Mouse (Mus musculus) testis, adult 2 months (tissue): Measurements from ENCODE around the gene Nrip1. TPM values are rescaled to one million over a fixed set of nuclear protein-coding genes. Genes with fewer than 3 reads are reported as not detected.
A peak's percentile ranks its signal among the peaks of the same experiment; 100 is the strongest.

Experiments
- H3K27ac ChIP-seq: fragments of 200-500 bp; 2 replicates; pipeline ENCODE4 v1.5.1; 2012; ENCODE audit warnings: low read depth, low read length; ENCODE audit not compliant: control insufficient read depth, insufficient read depth
- H3K27me3 ChIP-seq: fragments of 200-500 bp; 2 replicates; pipeline ENCODE4 v1.6.1; 2012; ENCODE audit warnings: mild to moderate bottlenecking, low read length, moderate library complexity; ENCODE audit not compliant: control insufficient read depth, insufficient read depth
- H3K36me3 ChIP-seq: fragments of 200-500 bp; 2 replicates; pipeline ENCODE4 v1.6.1; 2012; ENCODE audit warnings: mild to moderate bottlenecking, low read length; ENCODE audit not compliant: control insufficient read depth, insufficient read depth
- H3K4me1 ChIP-seq: fragments of 200-500 bp; 2 replicates; pipeline ENCODE4 v1.6.1; 2012; ENCODE audit warnings: low read length; ENCODE audit not compliant: control insufficient read depth, insufficient read depth
- H3K4me3 ChIP-seq: fragments of 200-500 bp; 2 replicates; pipeline ENCODE4 v1.5.1; 2012; ENCODE audit warnings: low read depth, mild to moderate bottlenecking, low read length, moderate library complexity, mixed read lengths; ENCODE audit not compliant: control insufficient read depth
- CTCF ChIP-seq: fragments of 200-500 bp; IDR thresholded peaks from 2 replicates; pipeline ENCODE4 v1.5.1; 2012; ENCODE audit warnings: low read depth, mild to moderate bottlenecking, inconsistent platforms, low read length, moderate library complexity; ENCODE audit not compliant: control insufficient read depth, insufficient read depth, insufficient replicate concordance
- POLR2A ChIP-seq: fragments of 200-500 bp; IDR thresholded peaks from 2 replicates; pipeline ENCODE4 v1.6.1; 2012; ENCODE audit warnings: low read depth, mild to moderate bottlenecking, inconsistent platforms, low read length, moderate library complexity; ENCODE audit not compliant: control insufficient read depth
- polyA plus RNA-seq: library from polyadenylated mRNA; depleted of rRNA; stranded (reverse); fragments of >200 nt; gene quantifications from 2 replicates; pipeline ENCODE4 v1.2.3, GENCODE M21; 2012

Gene Nrip1
- polyA plus RNA-seq, 1 experiment = 1.9 TPM

DNA sequence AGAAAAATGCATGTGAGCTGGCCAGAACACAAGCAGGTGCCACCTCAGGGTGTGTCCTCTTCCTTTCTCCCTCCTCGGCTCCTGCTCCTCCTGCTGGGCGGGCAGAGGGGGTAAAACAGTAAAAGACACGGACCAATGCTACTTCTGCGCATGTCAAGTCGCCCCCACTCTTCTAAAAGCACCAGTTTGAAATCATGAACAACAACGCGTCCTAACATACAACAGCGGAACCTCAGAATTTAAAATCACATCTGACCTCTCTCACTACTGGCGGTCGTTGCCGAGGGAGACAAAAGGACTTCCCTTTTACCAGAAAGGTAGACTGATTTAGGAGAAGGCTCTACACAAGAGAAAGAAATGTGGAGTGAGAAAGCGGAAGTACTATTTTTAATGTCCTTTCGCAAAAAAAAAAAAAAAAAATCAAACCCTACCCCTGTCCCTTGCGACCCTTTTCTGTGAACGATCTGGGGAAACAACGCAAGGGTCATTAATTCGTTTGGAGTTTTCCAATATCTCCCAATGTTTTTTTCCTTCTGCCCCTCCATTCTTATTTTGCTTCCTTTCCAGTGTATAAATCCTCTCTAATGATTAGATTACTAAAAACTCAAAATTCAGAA lies 7.7 kb downstream of the Nrip1 start:
- Histone ChIP-seq H3K36me3 (no peaks in the 10 kb centered on the region), H3K4me3 (peak overlapping the region; percentile 7; the same call in 1 of the 2 replicates), H3K27ac (no peak overlapping the region), H3K27me3 (no peaks in the 10 kb centered on the region), H3K4me1 (peaks cover 7% of the 10 kb centered on the region)
- TF ChIP-seq CTCF (no peak), POLR2A (no peak)

DNA sequence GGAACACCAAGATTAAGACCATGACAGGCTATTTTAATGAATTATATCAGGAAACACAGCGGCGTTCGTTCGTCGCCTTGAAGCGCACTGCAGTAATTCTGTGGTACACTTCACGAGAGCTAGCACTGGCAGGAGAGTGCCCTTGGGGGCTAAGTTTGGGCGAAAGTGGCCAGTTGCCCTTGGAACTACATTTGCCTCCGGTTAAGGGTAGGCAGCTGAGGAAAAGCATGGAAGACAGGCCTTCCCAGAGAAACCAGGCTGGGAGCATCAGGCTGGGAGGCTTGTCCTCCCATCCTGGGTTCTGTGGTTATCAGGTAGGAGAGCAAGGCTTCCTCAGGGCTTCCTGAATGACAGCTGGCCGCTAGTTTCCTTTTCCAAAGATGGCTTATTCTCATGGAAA lies 8.4 kb downstream of the Nrip1 start:
- H3K4me1 ChIP-seq = peaks cover 7% of the 10 kb centered on the region
- H3K4me3 ChIP-seq = no peak overlapping the region
- H3K27ac ChIP-seq = no peak overlapping the region
- H3K36me3 ChIP-seq = no peaks in the 10 kb centered on the region
- H3K27me3 ChIP-seq = no peaks in the 10 kb centered on the region
- TF ChIP-seq CTCF (no peak), POLR2A (no peak)

DNA sequence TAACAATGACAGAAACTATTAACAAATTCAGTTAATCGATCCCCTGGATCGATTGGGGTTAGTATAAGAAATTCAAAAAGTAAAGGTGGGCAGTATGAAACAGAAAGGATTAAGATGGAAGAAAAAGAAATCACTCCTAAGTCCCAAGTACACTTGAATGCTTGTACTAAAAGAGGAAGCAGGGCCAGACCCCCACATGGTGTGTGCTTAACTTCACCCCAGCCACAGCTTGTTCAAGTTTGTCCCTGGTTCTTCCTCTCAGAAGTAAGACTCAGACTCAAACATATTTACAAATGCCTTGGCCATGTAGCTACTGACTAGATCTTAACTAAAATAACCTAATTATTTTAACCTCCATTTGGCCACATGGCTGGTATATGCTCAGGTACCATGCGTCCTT lies 10.0 kb downstream of the Nrip1 start:
- no peak for TF ChIP-seq POLR2A
- TF ChIP-seq CTCF = no peak

DNA sequence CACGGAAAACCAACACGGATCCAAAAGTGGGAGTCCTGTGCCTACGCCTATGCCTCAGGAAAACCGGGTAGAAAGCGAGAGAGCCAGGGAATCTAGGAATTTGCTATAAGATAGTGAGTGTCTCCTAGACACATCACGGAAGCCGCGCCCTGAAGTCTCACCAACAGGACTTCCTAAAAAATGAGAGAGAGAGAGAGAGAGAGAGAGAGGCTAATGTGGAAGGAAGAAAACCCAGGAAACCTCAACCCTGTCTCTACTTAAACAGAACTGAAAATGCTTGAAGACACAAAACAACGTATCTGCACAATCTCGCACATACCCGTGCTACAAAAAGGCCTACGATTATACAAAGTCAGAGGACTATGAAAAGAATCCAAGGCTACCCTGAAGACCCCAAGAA lies 10.6 kb downstream of the Nrip1 start:
- H3K27ac ChIP-seq = no peak overlapping the region
- H3K4me1 ChIP-seq = peaks cover 6% of the 10 kb centered on the region
- no peaks in the 10 kb centered on the region for H3K36me3 ChIP-seq
- H3K4me3 ChIP-seq = no peak overlapping the region
- no peaks in the 10 kb centered on the region for H3K27me3 ChIP-seq
- TF ChIP-seq POLR2A (no peak), CTCF (no peak)

More for the DNA sequence above, 10.0 kb downstream of the Nrip1 start:
- H3K27ac ChIP-seq = no peak overlapping the region
- no peak overlapping the region for H3K4me3 ChIP-seq
- peaks cover 6% of the 10 kb centered on the region for H3K4me1 ChIP-seq
- H3K27me3 ChIP-seq = no peaks in the 10 kb centered on the region
- no peaks in the 10 kb centered on the region for H3K36me3 ChIP-seq

DNA sequence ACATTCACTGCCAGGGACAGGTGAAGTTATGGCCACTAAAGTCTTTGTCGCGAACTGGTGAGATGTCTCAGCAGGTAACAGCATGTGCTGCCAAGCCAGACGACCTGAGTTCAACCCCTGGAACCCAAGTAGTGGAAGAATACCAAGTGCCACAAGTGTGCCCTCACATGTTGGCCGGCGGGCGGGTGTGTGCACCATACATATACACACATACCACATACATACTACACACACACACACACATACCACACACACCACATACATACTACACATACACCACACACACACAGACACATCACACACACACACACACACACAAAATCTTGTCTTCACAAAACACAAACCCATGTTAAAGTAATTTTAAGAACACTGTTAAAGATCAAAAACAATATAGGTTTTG lies 13.2 kb downstream of the Nrip1 start:
- Histone ChIP-seq H3K27me3 (no peaks in the 10 kb centered on the region), H3K4me1 (peaks cover 5% of the 10 kb centered on the region), H3K4me3 (no peak overlapping the region), H3K36me3 (no peaks in the 10 kb centered on the region), H3K27ac (no peak overlapping the region)
- no peak for TF ChIP-seq POLR2A
- TF ChIP-seq CTCF = no peak

DNA sequence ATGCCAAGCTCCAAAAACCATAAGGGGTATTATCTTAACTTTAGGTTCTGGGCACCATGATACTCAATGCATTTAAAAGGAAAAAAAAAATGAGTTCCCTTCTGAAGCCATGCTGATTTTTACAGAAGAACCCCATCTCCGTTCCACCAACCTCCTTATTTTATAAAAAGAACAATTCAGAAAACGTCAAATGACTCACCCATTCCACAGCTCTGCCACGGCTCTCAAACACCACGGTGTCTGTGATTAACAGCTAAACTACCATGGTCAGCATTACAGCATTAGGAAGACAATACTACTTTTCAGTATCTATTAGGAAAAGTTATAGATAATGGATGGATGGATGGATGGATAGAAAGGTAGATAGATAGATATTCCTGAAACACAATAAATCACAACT lies 14.9 kb downstream of the Nrip1 start:
- H3K27me3 ChIP-seq = no peaks in the 10 kb centered on the region
- H3K4me3 ChIP-seq = no peak overlapping the region

DNA sequence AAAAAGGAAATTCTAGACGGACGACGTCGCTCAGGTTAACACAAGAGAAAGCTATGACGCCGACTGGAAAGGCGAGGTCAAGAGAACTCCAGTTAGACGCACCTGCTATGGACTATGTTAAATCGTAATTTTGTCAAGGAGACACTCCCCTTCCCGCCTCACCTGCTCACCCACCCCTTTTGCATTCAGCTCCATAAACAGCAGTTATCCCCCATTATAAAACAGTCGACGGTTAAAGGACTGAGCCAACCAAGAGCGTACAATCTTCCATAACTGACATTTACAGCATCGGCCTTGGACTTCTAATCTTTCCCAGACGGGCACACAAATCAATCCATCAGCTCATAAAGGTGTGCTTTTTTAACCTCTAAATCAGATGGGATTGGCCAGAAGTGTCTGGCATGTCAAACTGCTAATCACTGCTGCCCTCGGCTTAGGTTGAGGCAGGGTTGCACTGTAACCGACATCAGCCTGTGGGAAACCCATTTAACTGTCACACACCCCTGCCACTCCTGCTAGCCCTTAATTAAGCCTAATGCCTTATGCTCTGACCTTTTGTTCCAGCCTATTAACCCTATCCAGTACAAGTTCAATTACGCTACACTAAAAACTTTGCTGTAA lies 15.4 kb downstream of the Nrip1 start:
- H3K36me3 ChIP-seq = no peaks in the 10 kb centered on the region
- TF ChIP-seq CTCF = no peak
- TF ChIP-seq POLR2A = no peak
- no peak overlapping the region for H3K4me3 ChIP-seq
- no peak overlapping the region for H3K27ac ChIP-seq
- no peaks in the 10 kb centered on the region for H3K27me3 ChIP-seq
- H3K4me1 ChIP-seq = peaks cover 3% of the 10 kb centered on the region; the same call in 1 of the 2 replicates

More for the DNA sequence above, 14.9 kb downstream of the Nrip1 start:
- Histone ChIP-seq H3K4me1 (peaks cover 3% of the 10 kb centered on the region; the same call in 1 of the 2 replicates), H3K27ac (no peak overlapping the region), H3K36me3 (no peaks in the 10 kb centered on the region)
- no peak for TF ChIP-seq POLR2A
